Mouse (Mus musculus) small intestine, adult 2 months (tissue): ENCODE measurements around the gene Dpp9. TPM values are rescaled to one million over a fixed set of nuclear protein-coding genes. Genes with fewer than 3 reads are reported as not detected.

Experiments used
- H3K27ac ChIP-seq: fragments of 200-500 bp; 2 replicates; pipeline ENCODE4 v1.5.1; 2012; ENCODE audit warnings: low read depth, low read length, control low read depth, inconsistent platforms; ENCODE audit not compliant: insufficient read depth
- H3K27me3 ChIP-seq: fragments of 200-500 bp; 2 replicates; pipeline ENCODE4 v1.6.1; 2012; ENCODE audit warnings: mild to moderate bottlenecking, moderate library complexity, low read length, inconsistent platforms; ENCODE audit not compliant: control insufficient read depth, insufficient read depth
- H3K36me3 ChIP-seq: fragments of 200-500 bp; 2 replicates; pipeline ENCODE4 v1.6.1; 2012; ENCODE audit warnings: mild to moderate bottlenecking, low read length, control low read depth, inconsistent platforms; ENCODE audit not compliant: control insufficient read depth, insufficient read depth
- H3K4me1 ChIP-seq: fragments of 200-500 bp; 2 replicates; pipeline ENCODE4 v1.6.1; 2012; ENCODE audit warnings: low read length, inconsistent platforms, mixed read lengths; ENCODE audit not compliant: control insufficient read depth, insufficient read depth, insufficient read length
- H3K4me3 ChIP-seq: fragments of 200-500 bp; 2 replicates; pipeline ENCODE4 v1.5.1; 2012; ENCODE audit warnings: low read depth, mild to moderate bottlenecking, control low read depth, inconsistent platforms, low read length, moderate library complexity
- CTCF ChIP-seq: fragments of 200-500 bp; IDR thresholded peaks from 2 replicates; pipeline ENCODE4 v1.5.1; 2012; ENCODE audit warnings: low read depth, mild to moderate bottlenecking, control low read depth, inconsistent platforms, low read length, moderate library complexity, mixed read lengths; ENCODE audit not compliant: insufficient replicate concordance, insufficient read length; ENCODE audit errors: extremely low read depth
- POLR2A ChIP-seq: fragments of 200-500 bp; IDR thresholded peaks from 2 replicates; pipeline ENCODE4 v1.6.1; 2012; ENCODE audit warnings: low read depth, mild to moderate bottlenecking, control low read depth, inconsistent platforms, low read length, moderate library complexity
- WGBS: fragments of 180-500 bp; shearing (Covaris S2); methylation state at CpG from one replicate; pipeline ENCODE4 v1.1.7; 2018; 5-methylcytosine and 5-hydroxymethylcytosine counted together
- polyA plus RNA-seq: library from polyadenylated mRNA; depleted of rRNA; stranded (reverse); fragments of >200 nt; gene quantifications from 2 replicates; pipeline ENCODE4 v1.2.3, GENCODE M21; 2012

Gene Dpp9
- polyA plus RNA-seq, 1 experiment: 39.4 TPM

GRCm38 (mm10) chr17:56148790-56149618 lies 69.7 kb downstream of the Dpp9 start:
- TF ChIP-seq POLR2A (no peak), CTCF (no peak)
- Histone ChIP-seq H3K4me1 (peaks cover 10% of the 10 kb centered on the region), H3K27ac (no peak overlapping the region), H3K36me3 (no peaks in the 10 kb centered on the region), H3K4me3 (no peak overlapping the region), H3K27me3 (peaks cover 10% of the 10 kb centered on the region; the same call in 1 of the 2 replicates)
- 5% methylated on average over 30 of the region's 30 CpGs for WGBS

GRCm38 (mm10) chr17:56148280-56148679 lies 70.4 kb downstream of the Dpp9 start:
- 26% methylated on average over 9 of the region's 9 CpGs for WGBS
- Histone ChIP-seq H3K36me3 (no peaks in the 10 kb centered on the region), H3K27me3 (peaks cover 17% of the 10 kb centered on the region; the same call in 1 of the 2 replicates), H3K27ac (no peak overlapping the region), H3K4me1 (peaks cover 5% of the 10 kb centered on the region; the same call in 1 of the 2 replicates), H3K4me3 (no peak overlapping the region)
- TF ChIP-seq CTCF: no peak
- TF ChIP-seq POLR2A: no peak

- Histone ChIP-seq H3K27ac (no peak overlapping the region), H3K4me1 (peaks cover 5% of the 10 kb centered on the region; the same call in 1 of the 2 replicates), H3K36me3 (no peaks in the 10 kb centered on the region), H3K27me3 (peaks cover 23% of the 10 kb centered on the region), H3K4me3 (no peak overlapping the region)
- 63% methylated on average over 12 of the region's 12 CpGs for WGBS
- TF ChIP-seq CTCF (no peak), POLR2A (no peak)
Measured at GRCm38 (mm10) chr17:56147420-56147819, 71.3 kb downstream of the Dpp9 start.

GRCm38 (mm10) chr17:56146131-56146530 lies 72.6 kb downstream of the Dpp9 start:
- H3K36me3 ChIP-seq: no peaks in the 10 kb centered on the region
- WGBS: 23% methylated on average over 9 of the region's 9 CpGs
- no peak overlapping the region for H3K4me3 ChIP-seq
- peaks cover 11% of the 10 kb centered on the region; the same call in 1 of the 2 replicates for H3K4me1 ChIP-seq
- H3K27ac ChIP-seq: no peak overlapping the region
- peaks cover 35% of the 10 kb centered on the region for H3K27me3 ChIP-seq
- no peak for TF ChIP-seq POLR2A
- no peak for TF ChIP-seq CTCF

GRCm38 (mm10) chr17:56144546-56144945 lies 74.2 kb downstream of the Dpp9 start:
- WGBS: 62% methylated on average over 9 of the region's 9 CpGs
- Histone ChIP-seq H3K36me3 (no peaks in the 10 kb centered on the region), H3K27me3 (peaks cover 49% of the 10 kb centered on the region)

GRCm38 (mm10) chr17:56141702-56142605 lies 76.8 kb downstream of the Dpp9 start:
- Histone ChIP-seq H3K4me1 (peaks cover 13% of the 10 kb centered on the region; the same call in 1 of the 2 replicates), H3K27me3 (peaks cover 44% of the 10 kb centered on the region), H3K27ac (no peak overlapping the region), H3K4me3 (peak overlapping the region; percentile 42), H3K36me3 (no peaks in the 10 kb centered on the region)
- TF ChIP-seq POLR2A (no peak), CTCF (no peak)
- WGBS: 3% methylated on average over 47 of the region's 47 CpGs

More at GRCm38 (mm10) chr17:56144546-56144945, 74.2 kb downstream of the Dpp9 start:
- no peak overlapping the region for H3K27ac ChIP-seq
- TF ChIP-seq CTCF: no peak
- no peak for TF ChIP-seq POLR2A
- H3K4me1 ChIP-seq: peaks cover 15% of the 10 kb centered on the region; the same call in 1 of the 2 replicates
- H3K4me3 ChIP-seq: no peak overlapping the region

GRCm38 (mm10) chr17:56139858-56140595 lies 78.7 kb downstream of the Dpp9 start, which contains the start of gene Sema6b:
Gene Sema6b, minus strand, starts transcription at chr17:56140343.
- peaks cover 44% of the 10 kb centered on the region for H3K27me3 ChIP-seq
- no peak for TF ChIP-seq CTCF
- no peak for TF ChIP-seq POLR2A
- peak within 1 kb of the TSS; percentile 81 for H3K4me3 ChIP-seq
- 3% methylated on average over 78 of the region's 79 CpGs for WGBS
- H3K27ac ChIP-seq: no peak within 1 kb of the TSS
- H3K4me1 ChIP-seq: peaks cover 14% of the 10 kb centered on the region
- no peaks in the 10 kb centered on the region for H3K36me3 ChIP-seq
